Mouse (Mus musculus) left cerebral cortex, postnatal 25 days (tissue): ENCODE measurements at regions not wholly inside any gene's neighbourhood (a gene's known extent, or its start where the extent isn't known, plus 50 kb on each side); places are given as distances from the start of the nearest gene placed in this dataset.

Source experiments
- DNase-seq, 2 experiments: peaks; one replicate each; pipeline ENCODE4 v3.0.0; 2022; ENCODE audit warnings: low spot score in 2 of 2, mixed read lengths in 1 of 2
- intact Hi-C: fragments of 180-260 bp; cut with DNase I; formaldehyde crosslinking; loops from one replicate; pipeline ENCODE4 v1.15.1; 2025

DNA sequence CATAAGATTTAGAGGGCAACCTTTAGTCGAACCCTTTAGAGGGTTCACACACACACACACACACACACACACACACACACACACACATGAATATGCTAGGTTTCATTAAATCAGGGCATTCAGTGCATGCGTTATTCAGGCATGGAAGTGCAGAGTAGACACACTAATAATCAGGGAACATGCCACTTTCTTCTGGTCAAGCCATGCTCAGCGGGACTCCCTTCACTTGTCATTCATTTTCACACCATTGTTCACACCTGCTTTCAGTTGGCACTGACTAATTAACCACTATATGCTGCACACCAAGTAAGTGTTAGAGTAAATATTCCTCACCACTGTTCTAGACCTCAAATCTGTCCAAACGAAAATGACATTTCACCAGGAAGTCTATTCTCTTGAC is 616.6 kb upstream of the Dppa4 start:
- DNase-seq: no peak
- intact Hi-C loops: no loop called here

DNA sequence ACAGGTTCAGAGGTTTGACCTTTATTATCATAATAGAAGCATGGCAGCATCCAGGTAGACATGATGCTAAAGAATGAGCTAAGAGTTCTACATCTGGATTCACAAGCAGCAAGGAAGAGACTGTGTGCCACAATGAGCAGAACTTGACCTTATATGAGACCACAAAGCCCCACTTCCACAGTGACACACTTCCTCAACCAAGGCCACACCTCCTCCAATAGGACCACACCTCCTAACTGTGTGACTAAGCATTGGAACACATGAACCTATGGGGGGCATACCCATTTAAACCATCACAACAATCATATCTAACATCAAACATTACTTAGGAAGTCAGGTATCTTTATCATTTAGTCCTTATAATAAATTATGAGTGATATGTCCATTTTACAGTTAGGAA is 591.4 kb upstream of the Dppa4 start:
- intact Hi-C loops: no loop called here
- no peak for DNase-seq

DNA sequence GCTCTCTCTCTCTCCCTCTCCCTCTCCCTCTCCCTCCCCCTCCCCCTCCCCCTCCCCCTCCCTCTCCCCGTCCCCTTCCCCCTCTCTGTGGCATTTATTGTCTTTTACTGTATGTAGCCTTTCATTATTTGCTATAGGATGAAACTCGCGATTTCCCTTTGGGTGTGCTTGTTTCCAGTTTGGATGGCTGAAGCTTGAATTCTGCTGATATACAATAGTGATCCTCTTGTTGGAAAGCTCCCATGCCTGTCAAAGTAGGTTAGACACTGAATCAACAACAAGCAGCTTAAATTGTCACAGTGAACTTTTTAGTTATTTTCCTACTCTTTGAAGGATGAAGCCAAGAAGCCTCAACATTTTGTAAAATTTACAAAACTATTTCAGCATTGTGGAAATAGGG is 590.7 kb upstream of the Dppa4 start:
- DNase-seq: no peak
- intact Hi-C loops: no loop called here

DNA sequence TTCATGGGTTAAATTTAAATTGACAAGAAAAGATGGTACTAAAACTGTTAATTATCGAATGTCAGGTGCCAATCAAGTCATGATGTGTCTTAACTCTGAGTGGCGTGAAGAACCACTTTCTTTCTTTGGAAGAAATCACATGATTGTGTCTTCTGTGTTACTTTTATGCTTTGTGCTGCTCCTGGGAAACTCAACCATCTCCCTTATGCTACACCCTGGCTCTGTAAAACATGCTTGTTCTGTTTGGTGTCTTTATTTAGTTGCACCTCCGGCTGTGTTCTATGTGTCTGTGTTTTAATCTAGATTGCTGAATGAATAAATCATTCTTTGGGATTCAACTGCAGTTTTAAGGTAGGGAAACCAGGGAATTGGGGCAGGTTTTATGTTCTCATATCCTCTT is 589.6 kb upstream of the Dppa4 start:
- intact Hi-C loops: no loop called here
- peak in 1 of 2 experiments; percentile 6 for DNase-seq
